Mouse (Mus musculus): Measurements from ENCODE around the gene Prkar1b. TPM values are rescaled to one million over a fixed set of nuclear protein-coding genes. Genes with fewer than 3 reads are reported as not detected.

Gene Prkar1b
- total and polyA plus RNA-seq, 2 experiments from 2014 or later, result 397 to 415 TPM

DNA sequence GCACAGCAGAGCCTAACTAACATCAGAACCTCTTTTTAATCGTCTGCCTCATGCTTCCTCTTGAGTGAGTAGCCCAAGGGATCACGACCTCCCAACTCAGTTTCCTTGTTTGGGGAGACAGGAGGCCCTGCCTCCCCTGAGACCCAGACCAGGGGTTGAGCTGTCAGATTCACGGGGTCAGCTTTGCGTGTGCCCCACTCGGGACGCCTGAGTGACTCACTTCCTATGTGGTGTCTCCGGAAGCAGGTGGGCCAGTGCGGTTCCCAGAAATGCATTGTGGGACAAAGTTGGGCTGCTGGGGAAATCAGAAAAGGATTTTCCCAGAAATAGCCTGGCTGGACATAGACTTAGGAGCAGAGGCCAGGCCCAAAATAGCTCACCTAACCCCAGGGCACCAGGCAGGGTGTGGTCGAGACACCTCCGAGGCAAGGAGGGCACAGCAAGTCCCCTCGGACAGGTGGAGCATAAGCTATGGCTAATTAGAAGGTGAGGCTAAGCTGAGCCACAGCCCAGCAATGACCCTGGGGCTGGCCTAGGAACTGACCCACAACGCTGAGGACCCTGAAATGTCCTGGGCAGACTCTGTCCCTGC is 89.2 kb downstream of the Prkar1b start:
- ATAC-seq (ENCODE audit: low FRiP score), result no peak
- no peak for TF ChIP-seq CTCF (IDR thresholded peaks at IDR 0.05)
- Histone ChIP-seq H3K4me3 (ENCODE audit: low read depth, low read length) (no peak overlapping the region), H3K27ac (ENCODE audit: low read depth, low read length) (no peak overlapping the region), H3K9me3 (ENCODE audit: low read length) (no peaks in the 10 kb centered on the region), H3K36me3 (ENCODE audit: insufficient read depth, low read length) (peaks cover 9% of the 10 kb centered on the region; the same call in 1 of the 2 replicates), H3K4me1 (ENCODE audit: insufficient read depth, low read length) (no peaks in the 10 kb centered on the region), H3K4me2 (ENCODE audit: low read depth, low read length, poor library complexity, severe bottlenecking) (no peak overlapping the region), H3K9ac (replicated peaks; ENCODE audit: low read length, poor library complexity, severe bottlenecking) (no peak overlapping the region; the same call in 1 of the 2 replicates), H3K27me3 (ENCODE audit: insufficient read depth, low read length) (no peaks in the 10 kb centered on the region)
- DNase-seq (ENCODE audit: low spot score), result no peak
- WGBS, result 87% methylated on average over 12 of the region's 12 CpGs

DNA sequence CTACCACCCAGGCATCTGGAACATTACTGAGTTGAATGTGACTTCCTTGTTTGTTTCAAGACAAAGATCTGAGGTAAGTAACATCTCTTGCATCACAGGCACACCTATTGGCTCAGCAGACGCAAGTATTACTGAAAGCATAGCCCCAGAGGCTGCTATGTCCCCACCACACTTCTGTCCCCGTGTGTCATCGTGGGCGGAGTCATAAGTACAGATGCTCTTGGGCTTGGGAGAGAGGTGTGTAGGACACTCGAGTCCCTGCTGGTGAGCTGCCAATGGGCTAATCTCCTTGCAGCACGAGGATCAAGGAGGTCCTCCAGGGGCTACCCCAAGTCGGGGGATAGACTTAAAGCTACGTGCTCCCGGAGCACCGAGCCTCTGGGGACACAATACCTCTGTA is 96.6 kb downstream of the Prkar1b start:
- Histone ChIP-seq H3K9me3 (ENCODE audit: low read length) (no peaks in the 10 kb centered on the region), H3K27ac (ENCODE audit: low read depth, low read length) (no peak overlapping the region), H3K9ac (replicated peaks; ENCODE audit: low read length, poor library complexity, severe bottlenecking) (no peak overlapping the region), H3K36me3 (ENCODE audit: insufficient read depth, low read length) (peaks cover 28% of the 10 kb centered on the region), H3K4me2 (ENCODE audit: low read depth, low read length, poor library complexity, severe bottlenecking) (no peak overlapping the region), H3K4me3 (ENCODE audit: low read depth, low read length) (no peak overlapping the region), H3K27me3 (ENCODE audit: insufficient read depth, low read length) (no peaks in the 10 kb centered on the region), H3K4me1 (ENCODE audit: insufficient read depth, low read length) (no peaks in the 10 kb centered on the region)
- ATAC-seq (ENCODE audit: low FRiP score), result no peak
- TF ChIP-seq CTCF (IDR thresholded peaks at IDR 0.05), result no peak
- no peak for DNase-seq (ENCODE audit: low spot score)
- WGBS, result 84% methylated on average over 10 of the region's 10 CpGs

DNA sequence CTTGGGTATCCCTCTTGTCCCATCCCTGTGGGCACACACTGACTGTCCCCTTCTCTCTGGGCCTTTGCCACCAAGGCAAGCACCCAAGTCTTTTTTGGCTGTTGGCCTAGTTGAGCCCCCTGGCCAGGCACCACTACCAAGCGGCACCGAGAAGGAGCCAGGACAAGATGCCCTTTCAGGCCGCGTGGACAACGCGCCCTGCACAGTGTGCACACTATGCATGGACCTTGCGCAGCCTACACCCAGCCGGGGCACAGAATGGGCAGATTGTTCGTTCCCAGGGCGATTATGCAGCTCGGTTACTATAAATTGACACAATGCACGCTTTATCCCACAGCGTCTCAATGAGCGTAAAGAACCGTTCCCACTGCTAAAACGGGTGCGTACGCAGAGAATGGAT is 98.5 kb downstream of the Prkar1b start:
- 65% methylated on average over 18 of the region's 18 CpGs for WGBS
- H3K27ac ChIP-seq (ENCODE audit: low read depth, low read length), result no peak overlapping the region
- no peak; the same call in 1 of the 2 replicates for ATAC-seq (ENCODE audit: low FRiP score)

DNA sequence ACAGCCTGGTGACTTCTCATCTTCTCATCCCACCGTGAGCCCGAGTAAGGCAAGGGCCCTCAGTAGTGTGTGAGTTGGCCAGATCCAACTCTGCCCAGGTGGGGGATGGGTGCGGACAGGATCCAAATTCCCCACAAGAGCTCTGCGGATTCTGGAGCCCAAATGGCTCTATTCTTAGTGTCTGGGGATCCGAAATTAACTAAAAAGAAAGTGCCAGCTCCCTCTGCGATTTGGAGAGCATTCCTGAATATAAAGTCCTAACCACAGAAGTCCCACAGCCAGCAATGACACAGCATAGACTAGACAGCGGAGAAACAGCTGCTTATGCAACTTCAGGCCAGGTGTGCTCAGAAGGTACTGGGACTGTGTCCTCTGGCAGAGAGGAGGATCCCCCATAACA is 100.4 kb downstream of the Prkar1b start:
- no peak for DNase-seq (ENCODE audit: low spot score)
- Histone ChIP-seq H3K36me3 (ENCODE audit: insufficient read depth, low read length) (peaks cover 30% of the 10 kb centered on the region), H3K4me2 (ENCODE audit: low read depth, low read length, poor library complexity, severe bottlenecking) (no peak overlapping the region), H3K4me1 (ENCODE audit: insufficient read depth, low read length) (no peaks in the 10 kb centered on the region), H3K27me3 (ENCODE audit: insufficient read depth, low read length) (no peaks in the 10 kb centered on the region), H3K9me3 (ENCODE audit: low read length) (no peaks in the 10 kb centered on the region), H3K9ac (replicated peaks; ENCODE audit: low read length, poor library complexity, severe bottlenecking) (no peak overlapping the region), H3K27ac (ENCODE audit: low read depth, low read length) (no peak overlapping the region), H3K4me3 (ENCODE audit: low read depth, low read length) (no peak overlapping the region)
- 83% methylated on average over 7 of the region's 7 CpGs for WGBS
- no peak for ATAC-seq (ENCODE audit: low FRiP score)
- no peak for TF ChIP-seq CTCF (IDR thresholded peaks at IDR 0.05)

More for the DNA sequence above, 98.5 kb downstream of the Prkar1b start:
- peak; percentile 55 for DNase-seq (ENCODE audit: low spot score)
- no peak overlapping the region for H3K9ac ChIP-seq (replicated peaks; ENCODE audit: low read length, poor library complexity, severe bottlenecking)
- H3K4me1 ChIP-seq (ENCODE audit: insufficient read depth, low read length), result no peaks in the 10 kb centered on the region
- H3K36me3 ChIP-seq (ENCODE audit: insufficient read depth, low read length), result peaks cover 30% of the 10 kb centered on the region
- no peak for TF ChIP-seq CTCF (IDR thresholded peaks at IDR 0.05)
- H3K9me3 ChIP-seq (ENCODE audit: low read length), result no peaks in the 10 kb centered on the region
- no peak overlapping the region for H3K4me3 ChIP-seq (ENCODE audit: low read depth, low read length)
- no peaks in the 10 kb centered on the region for H3K27me3 ChIP-seq (ENCODE audit: insufficient read depth, low read length)
- H3K4me2 ChIP-seq (ENCODE audit: low read depth, low read length, poor library complexity, severe bottlenecking), result no peak overlapping the region

DNA sequence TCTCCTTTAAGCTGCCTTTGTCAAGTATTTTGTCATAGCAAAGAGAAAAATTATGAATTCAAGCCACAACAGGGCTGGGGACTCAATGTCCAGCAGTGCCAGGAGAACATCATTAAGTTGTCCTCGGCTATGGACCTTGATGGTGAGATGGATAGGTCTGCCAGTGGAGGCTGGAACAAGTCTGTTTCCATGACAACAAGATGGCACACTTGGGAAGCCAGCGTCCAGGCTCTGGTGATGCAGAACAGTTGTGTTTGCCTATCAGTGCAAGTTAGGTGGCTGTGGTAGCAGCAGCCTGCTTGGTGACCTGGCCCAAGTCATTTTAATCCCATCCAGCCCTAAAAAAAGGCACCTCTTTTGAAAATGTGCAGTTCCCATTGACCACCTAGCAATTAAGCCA is 102.6 kb downstream of the Prkar1b start:
- Histone ChIP-seq H3K9ac (replicated peaks; ENCODE audit: low read length, poor library complexity, severe bottlenecking) (no peak overlapping the region), H3K4me2 (ENCODE audit: low read depth, low read length, poor library complexity, severe bottlenecking) (no peak overlapping the region), H3K36me3 (ENCODE audit: insufficient read depth, low read length) (peaks cover 33% of the 10 kb centered on the region), H3K9me3 (ENCODE audit: low read length) (no peaks in the 10 kb centered on the region), H3K4me1 (ENCODE audit: insufficient read depth, low read length) (no peaks in the 10 kb centered on the region), H3K4me3 (ENCODE audit: low read depth, low read length) (no peak overlapping the region), H3K27me3 (ENCODE audit: insufficient read depth, low read length) (no peaks in the 10 kb centered on the region), H3K27ac (ENCODE audit: low read depth, low read length) (0 out of 2 replicates have a peak overlapping the region, but pooled peaks have one; percentile 32)
- TF ChIP-seq CTCF (IDR thresholded peaks at IDR 0.05), result no peak
- peak; percentile 69 for DNase-seq (ENCODE audit: low spot score)
- 19% methylated on average over 2 of the region's 2 CpGs for WGBS
- no peak for ATAC-seq (ENCODE audit: low FRiP score)

DNA sequence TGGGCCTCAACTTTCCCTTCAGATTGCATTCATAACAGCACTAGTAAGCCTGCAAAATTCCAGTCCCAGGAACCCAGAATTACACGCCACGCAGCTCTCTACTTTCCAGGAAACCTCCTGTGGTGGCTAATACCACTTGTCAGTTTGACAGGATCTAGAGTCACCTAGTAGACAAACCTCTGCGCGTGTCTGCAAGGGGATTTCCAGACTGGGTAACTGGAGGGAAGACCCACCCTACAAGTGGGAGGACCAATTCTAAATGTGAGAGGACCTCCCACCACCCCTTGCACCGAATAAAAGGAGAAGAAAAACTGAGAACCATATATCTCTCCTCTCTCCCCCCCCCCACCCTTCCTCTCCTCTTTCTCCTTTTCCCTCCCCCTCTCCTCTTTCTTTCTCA is 103.2 kb downstream of the Prkar1b start:
- H3K4me1 ChIP-seq (ENCODE audit: insufficient read depth, low read length), result no peaks in the 10 kb centered on the region
- H3K9ac ChIP-seq (replicated peaks; ENCODE audit: low read length, poor library complexity, severe bottlenecking), result no peak overlapping the region
- no peak overlapping the region for H3K4me3 ChIP-seq (ENCODE audit: low read depth, low read length)
- H3K27me3 ChIP-seq (ENCODE audit: insufficient read depth, low read length), result no peaks in the 10 kb centered on the region
- no peak overlapping the region; the same call in 1 of the 2 replicates for H3K27ac ChIP-seq (ENCODE audit: low read depth, low read length)
- H3K4me2 ChIP-seq (ENCODE audit: low read depth, low read length, poor library complexity, severe bottlenecking), result no peak overlapping the region
- peaks cover 36% of the 10 kb centered on the region for H3K36me3 ChIP-seq (ENCODE audit: insufficient read depth, low read length)
- no peak for TF ChIP-seq CTCF (IDR thresholded peaks at IDR 0.05)
- DNase-seq (ENCODE audit: low spot score) (no peak), ATAC-seq (ENCODE audit: low FRiP score) (no peak)
- no peaks in the 10 kb centered on the region for H3K9me3 ChIP-seq (ENCODE audit: low read length)
- WGBS, result 74% methylated on average over 5 of the region's 5 CpGs

Measured in midbrain, postnatal 0 days (tissue).